Mouse (Mus musculus) hindbrain, embryonic 13.5 days (tissue): ENCODE measurements at regions not wholly inside any gene's neighbourhood (a gene's known extent, or its start where the extent isn't known, plus 50 kb on each side); places are given as distances from the start of the nearest gene placed in this dataset.

Experiments
- ATAC-seq: fragments of 200-750 bp; cut with Nextera tagmentation; 2 replicates; pipeline ENCODE4 v1.8.0; 2017; ENCODE audit warnings: moderate TSS enrichment; ENCODE audit not compliant: low FRiP score
- H3K27ac ChIP-seq: fragments of 300-500 bp; sonication (generic); 2 replicates; pipeline ENCODE4 v1.5.1; 2015; ENCODE audit warnings: inconsistent platforms, mild to moderate bottlenecking, moderate library complexity
- H3K27me3 ChIP-seq: fragments of 300-500 bp; sonication (generic); 2 replicates; pipeline ENCODE4 v1.6.1; 2015; ENCODE audit warnings: mild to moderate bottlenecking, inconsistent platforms
- H3K36me3 ChIP-seq: fragments of 300-500 bp; sonication (generic); 2 replicates; pipeline ENCODE4 v1.6.1; 2015; ENCODE audit warnings: mild to moderate bottlenecking, inconsistent platforms
- H3K4me1 ChIP-seq: fragments of 300-500 bp; sonication (generic); replicated peaks from 2 replicates; pipeline ENCODE4 v1.6.1; 2015; ENCODE audit warnings: inconsistent platforms
- H3K4me2 ChIP-seq: fragments of 300-500 bp; sonication (generic); 2 replicates; pipeline ENCODE4 v1.6.1; 2015; ENCODE audit warnings: inconsistent platforms, mild to moderate bottlenecking, moderate library complexity
- H3K4me3 ChIP-seq: fragments of 300-500 bp; sonication (generic); 2 replicates; pipeline ENCODE4 v1.5.1; 2015; ENCODE audit warnings: mild to moderate bottlenecking, inconsistent platforms
- H3K9ac ChIP-seq: fragments of 300-500 bp; sonication (generic); 2 replicates; pipeline ENCODE4 v1.6.1; 2015; ENCODE audit warnings: mild to moderate bottlenecking, inconsistent platforms
- H3K9me3 ChIP-seq: fragments of 300-500 bp; sonication (generic); 2 replicates; pipeline ENCODE4 v1.6.1; 2016; ENCODE audit warnings: inconsistent platforms
- WGBS: fragments of 180-500 bp; shearing (Covaris S2); methylation state at CpG from one replicate; pipeline ENCODE4 v1.1.7; 2015; 5-methylcytosine and 5-hydroxymethylcytosine counted together

GRCm38 (mm10) chr9:32033937-32034336, 82.0 kb upstream of the Arhgap32 start:
- Histone ChIP-seq H3K4me2 (peak overlapping the region; percentile 78), H3K27me3 (no peaks in the 10 kb centered on the region), H3K27ac (no peak overlapping the region), H3K9me3 (no peaks in the 10 kb centered on the region), H3K4me1 (peaks cover 48% of the 10 kb centered on the region), H3K4me3 (peak overlapping the region; percentile 93), H3K36me3 (no peaks in the 10 kb centered on the region), H3K9ac (peak overlapping the region; percentile 96)
- WGBS: 27% methylated on average over 6 of the region's 6 CpGs
- ATAC-seq: no peak

DNA sequence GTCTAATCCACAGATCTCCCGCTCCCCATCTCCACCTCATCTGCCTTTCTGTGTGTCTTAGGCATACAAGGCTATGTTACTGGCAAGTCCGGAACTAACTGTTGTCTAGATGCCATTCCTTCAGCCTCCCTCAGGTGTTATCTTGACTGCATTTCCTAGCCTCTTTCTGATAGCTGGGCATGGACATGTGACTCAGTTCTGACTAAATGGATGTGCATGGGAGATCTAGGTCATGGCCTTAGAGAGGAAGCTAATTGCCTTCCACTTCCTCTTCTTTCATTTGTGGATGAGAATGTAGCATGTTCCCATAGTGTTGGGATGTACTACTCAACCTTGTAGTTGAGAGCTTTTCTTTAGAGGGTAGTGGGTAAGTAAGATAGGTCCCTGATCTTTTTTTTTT, 75.9 kb upstream of the Arhgap32 start:
- ATAC-seq: no peak
- Histone ChIP-seq H3K4me1 (peaks cover 32% of the 10 kb centered on the region), H3K9ac (no peak overlapping the region), H3K9me3 (no peaks in the 10 kb centered on the region), H3K27ac (no peak overlapping the region), H3K4me2 (no peak overlapping the region), H3K4me3 (no peak overlapping the region), H3K36me3 (no peaks in the 10 kb centered on the region), H3K27me3 (no peaks in the 10 kb centered on the region)
- 93% methylated on average over 2 of the region's 2 CpGs for WGBS

DNA sequence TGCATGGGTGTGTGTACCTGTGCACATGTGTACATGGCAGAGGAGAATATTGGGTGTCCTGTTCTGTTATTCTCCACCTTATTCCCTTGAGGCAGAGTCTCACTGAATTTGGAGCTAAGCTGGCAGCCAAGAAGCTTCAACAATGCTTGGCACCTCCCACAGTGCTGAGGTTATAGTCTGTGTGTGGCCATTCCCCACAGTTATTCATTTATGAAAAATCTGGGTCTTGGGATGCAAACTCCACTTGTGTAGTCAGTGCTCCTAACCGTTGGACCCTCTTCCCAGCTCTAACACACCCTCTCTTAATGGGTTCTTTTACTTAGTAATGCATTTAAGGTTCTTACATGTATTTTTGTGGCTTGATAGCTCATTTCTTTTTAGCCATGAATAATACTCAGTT, 72.6 kb upstream of the Arhgap32 start:
- ATAC-seq: no peak

DNA sequence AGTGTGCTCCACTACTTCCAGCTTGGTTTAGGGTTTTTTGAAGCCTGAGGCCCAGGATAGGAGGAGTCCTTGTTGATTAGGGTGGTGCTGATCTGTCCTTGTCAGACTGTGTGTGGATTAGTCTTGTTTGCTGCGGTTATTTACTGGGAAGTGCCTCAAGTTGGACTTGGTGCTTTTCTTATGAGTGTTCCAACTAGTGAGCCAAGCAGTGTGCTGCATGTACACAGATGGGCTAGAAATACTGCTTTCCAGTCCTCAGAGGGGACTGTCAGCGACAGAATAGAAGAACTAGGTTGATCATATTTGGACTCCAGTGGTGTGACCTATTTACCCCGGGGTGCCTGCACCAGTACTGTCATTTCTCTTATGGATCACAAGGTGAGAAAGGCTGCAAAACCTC, 69.1 kb upstream of the Arhgap32 start:
- H3K9me3 ChIP-seq: no peaks in the 10 kb centered on the region
- 90% methylated on average over 3 of the region's 3 CpGs for WGBS
- H3K27me3 ChIP-seq: no peaks in the 10 kb centered on the region
- peaks cover 14% of the 10 kb centered on the region; the same call in 1 of the 2 replicates for H3K4me1 ChIP-seq
- H3K4me3 ChIP-seq: no peak overlapping the region
- no peak overlapping the region for H3K4me2 ChIP-seq
- H3K36me3 ChIP-seq: no peaks in the 10 kb centered on the region
- H3K27ac ChIP-seq: no peak overlapping the region
- no peak for ATAC-seq
- H3K9ac ChIP-seq: no peak overlapping the region

More for the DNA sequence above, 72.6 kb upstream of the Arhgap32 start:
- no peaks in the 10 kb centered on the region for H3K27me3 ChIP-seq
- no peak overlapping the region for H3K4me3 ChIP-seq
- H3K9me3 ChIP-seq: no peaks in the 10 kb centered on the region
- no peak overlapping the region for H3K9ac ChIP-seq
- WGBS: 85% methylated on average over 1 of the region's 1 CpGs
- H3K4me2 ChIP-seq: no peak overlapping the region
- H3K36me3 ChIP-seq: no peaks in the 10 kb centered on the region
- no peak overlapping the region for H3K27ac ChIP-seq
- H3K4me1 ChIP-seq: peaks cover 17% of the 10 kb centered on the region

DNA sequence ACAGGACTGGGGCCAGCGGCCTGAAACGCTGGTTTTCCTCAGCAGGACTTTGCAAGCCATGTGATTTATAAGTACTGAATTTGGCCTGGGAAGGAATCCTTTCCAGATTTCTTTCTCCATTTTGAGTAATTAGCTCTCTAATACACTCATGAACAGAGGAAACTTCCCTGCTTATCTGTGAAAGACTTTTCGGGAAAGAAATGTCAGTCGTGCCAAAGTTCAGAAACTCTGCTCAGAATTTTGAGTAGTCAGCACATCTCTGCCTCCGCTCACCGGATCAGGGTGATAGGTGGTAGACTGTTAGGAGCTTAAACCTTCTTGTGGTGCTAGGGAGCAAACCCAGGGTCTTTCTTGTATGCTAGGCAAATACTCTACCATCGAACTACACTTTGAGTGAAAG, 67.0 kb upstream of the Arhgap32 start:
- H3K4me1 ChIP-seq: peaks cover 14% of the 10 kb centered on the region
- ATAC-seq: no peak
- H3K27me3 ChIP-seq: no peaks in the 10 kb centered on the region
- H3K36me3 ChIP-seq: no peaks in the 10 kb centered on the region
- no peaks in the 10 kb centered on the region for H3K9me3 ChIP-seq
- no peak overlapping the region for H3K4me3 ChIP-seq
- no peak overlapping the region for H3K27ac ChIP-seq
- no peak overlapping the region for H3K9ac ChIP-seq
- H3K4me2 ChIP-seq: no peak overlapping the region
- 81% methylated on average over 7 of the region's 7 CpGs for WGBS

- Histone ChIP-seq H3K36me3 (no peaks in the 10 kb centered on the region), H3K4me3 (no peak overlapping the region), H3K4me1 (peaks cover 19% of the 10 kb centered on the region), H3K9ac (no peak overlapping the region), H3K4me2 (no peak overlapping the region), H3K27me3 (no peaks in the 10 kb centered on the region), H3K9me3 (no peaks in the 10 kb centered on the region), H3K27ac (no peak overlapping the region)
- no peak for ATAC-seq
- 85% methylated on average over 6 of the region's 6 CpGs for WGBS
Measured at GRCm38 (mm10) chr9:32049546-32049945, 66.4 kb upstream of the Arhgap32 start.

DNA sequence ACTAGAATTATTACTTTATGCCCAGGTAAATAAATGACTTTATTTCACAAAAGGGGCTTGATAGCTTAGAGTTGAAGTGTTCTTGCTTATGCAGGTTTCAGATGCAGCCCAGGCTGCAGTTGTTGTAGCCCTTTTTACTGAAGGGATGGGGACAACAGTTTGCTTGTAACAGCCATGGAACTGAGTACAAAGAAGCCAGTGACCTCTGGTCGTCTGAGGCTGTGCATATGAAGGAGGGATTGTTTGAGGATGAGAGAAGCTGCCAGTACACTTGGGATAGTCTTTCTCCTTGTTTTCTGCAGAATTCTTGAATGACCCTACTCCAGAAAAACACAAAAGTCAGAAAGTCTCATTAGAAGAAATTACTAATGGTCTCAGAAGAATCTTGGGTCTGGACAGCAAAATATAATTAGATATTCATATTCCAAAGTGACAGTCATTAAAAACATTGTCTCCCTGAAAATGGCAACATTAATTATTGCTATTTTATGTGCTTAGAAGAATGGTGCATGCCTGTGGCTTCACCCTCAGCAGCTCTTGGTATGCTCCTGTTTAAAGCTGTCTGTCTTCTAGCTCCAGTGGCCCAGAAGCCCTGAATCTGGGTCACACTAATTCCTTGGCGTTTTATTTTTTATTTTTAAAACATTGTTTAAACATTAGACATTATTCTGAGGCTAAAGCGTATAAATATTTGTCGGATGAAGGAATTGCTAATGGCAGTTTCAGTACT, 61.9 kb upstream of the Arhgap32 start:
- Histone ChIP-seq H3K27me3 (no peaks in the 10 kb centered on the region), H3K9ac (no peak overlapping the region), H3K4me3 (no peak overlapping the region), H3K36me3 (no peaks in the 10 kb centered on the region), H3K4me2 (no peak overlapping the region), H3K4me1 (peaks cover 21% of the 10 kb centered on the region), H3K9me3 (no peaks in the 10 kb centered on the region), H3K27ac (peak overlapping the region; percentile 31; the same call in 1 of the 2 replicates)
- WGBS: 40% methylated on average over 4 of the region's 4 CpGs
- 0 out of 2 replicates have a peak, but pooled peaks have one; percentile 25 for ATAC-seq

DNA sequence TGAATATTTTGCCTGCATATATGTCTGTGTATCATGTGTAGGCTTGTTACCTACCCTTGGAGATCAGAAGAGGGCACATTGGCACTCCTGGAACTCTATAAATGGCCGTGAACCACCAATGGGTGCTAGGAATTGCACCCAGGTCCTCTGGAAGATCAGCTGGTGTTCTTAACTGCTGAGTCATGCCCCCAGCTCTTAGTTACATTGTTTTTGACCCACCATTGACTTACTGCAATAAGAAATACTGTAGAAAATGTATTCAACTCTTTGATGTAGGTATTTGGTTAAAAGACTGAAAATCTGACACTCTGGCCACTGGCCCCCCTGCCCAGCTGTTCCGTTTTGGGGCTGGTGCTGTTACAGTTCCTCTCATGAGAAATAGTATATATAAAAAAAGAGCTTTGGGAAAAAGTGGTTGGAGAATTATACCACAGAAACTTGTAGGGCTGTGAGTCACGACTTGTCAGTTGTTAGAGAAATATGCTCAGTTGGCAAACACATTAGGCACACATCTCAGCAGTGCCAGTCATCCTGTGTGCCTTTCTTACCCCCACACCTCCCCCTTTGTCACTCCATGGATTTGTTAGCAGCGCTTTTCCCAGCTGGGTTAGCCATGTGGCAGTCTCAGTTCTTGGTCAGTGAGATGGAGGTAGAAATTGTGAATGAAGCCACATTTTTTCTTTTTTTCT, 58.4 kb upstream of the Arhgap32 start:
- H3K4me2 ChIP-seq: no peak overlapping the region
- H3K9me3 ChIP-seq: no peaks in the 10 kb centered on the region
- no peak overlapping the region for H3K9ac ChIP-seq
- H3K36me3 ChIP-seq: no peaks in the 10 kb centered on the region
- H3K4me1 ChIP-seq: peaks cover 9% of the 10 kb centered on the region; the same call in 1 of the 2 replicates
- H3K27ac ChIP-seq: no peak overlapping the region
- H3K4me3 ChIP-seq: no peak overlapping the region
- WGBS: 88% methylated on average over 4 of the region's 4 CpGs
- no peak for ATAC-seq
- H3K27me3 ChIP-seq: no peaks in the 10 kb centered on the region

GRCm38 (mm10) chr9:32062740-32063139, 53.2 kb upstream of the Arhgap32 start:
- Histone ChIP-seq H3K9me3 (no peaks in the 10 kb centered on the region), H3K9ac (no peak overlapping the region), H3K36me3 (no peaks in the 10 kb centered on the region), H3K4me3 (no peak overlapping the region), H3K27me3 (no peaks in the 10 kb centered on the region), H3K27ac (no peak overlapping the region), H3K4me2 (no peak overlapping the region), H3K4me1 (0 out of 2 replicates have a peak, but pooled peaks cover 5% of the 10 kb centered on the region)
- WGBS: 64% methylated on average over 4 of the region's 4 CpGs
- no peak for ATAC-seq

GRCm38 (mm10) chr9:32063541-32063940, 52.4 kb upstream of the Arhgap32 start:
- no peak overlapping the region for H3K27ac ChIP-seq
- peaks cover 5% of the 10 kb centered on the region; the same call in 1 of the 2 replicates for H3K4me1 ChIP-seq
- no peak for ATAC-seq
- H3K4me2 ChIP-seq: no peak overlapping the region
- H3K36me3 ChIP-seq: no peaks in the 10 kb centered on the region
- H3K4me3 ChIP-seq: no peak overlapping the region
- no peak overlapping the region for H3K9ac ChIP-seq
- H3K27me3 ChIP-seq: no peaks in the 10 kb centered on the region
- WGBS: 66% methylated on average over 6 of the region's 6 CpGs
- no peaks in the 10 kb centered on the region for H3K9me3 ChIP-seq

DNA sequence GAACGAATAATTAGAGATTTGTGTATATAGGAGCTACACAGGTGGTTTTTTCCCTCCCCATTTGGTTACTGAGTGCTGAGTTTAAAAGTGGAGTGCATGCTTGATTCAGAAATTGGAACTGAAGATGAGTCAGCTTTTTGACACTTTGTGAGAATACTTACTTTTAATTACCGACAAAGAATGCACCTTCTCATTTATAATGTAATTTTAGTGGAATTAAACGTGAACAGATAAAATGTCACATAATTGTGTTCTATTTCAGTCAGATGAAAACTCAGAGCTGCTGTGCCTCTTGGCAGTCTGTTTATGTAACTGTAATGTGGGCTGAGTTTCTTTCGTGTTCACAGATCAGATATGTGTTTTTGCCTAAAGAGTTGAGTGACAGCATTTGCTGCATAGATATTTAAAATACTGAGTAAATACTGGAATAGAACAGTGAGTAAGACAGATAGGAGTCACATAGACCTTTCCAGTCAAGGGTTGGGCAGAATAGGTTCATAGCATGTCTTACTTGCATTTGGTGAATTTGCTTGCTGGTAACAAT, 51.9 kb upstream of the Arhgap32 start:
- Histone ChIP-seq H3K27me3 (no peaks in the 10 kb centered on the region), H3K4me3 (no peak overlapping the region), H3K9me3 (no peaks in the 10 kb centered on the region), H3K4me2 (no peak overlapping the region), H3K36me3 (no peaks in the 10 kb centered on the region), H3K9ac (no peak overlapping the region), H3K27ac (no peak overlapping the region), H3K4me1 (peaks cover 5% of the 10 kb centered on the region; the same call in 1 of the 2 replicates)
- no peak for ATAC-seq
- 90% methylated on average over 4 of the region's 4 CpGs for WGBS
